8 mouse cellular contexts compared by ENCODE assay signal in genomic region chr8:85555181-85556145, GRCm38 (mm10). TPM values are rescaled to one million over a fixed set of nuclear protein-coding genes. Genes with fewer than 3 reads are reported as not detected.
DNase-seq lines count a peak whose midpoint lies in the region; ATAC-seq and TF ChIP-seq lines count a peak whose summit lies in the region.

TSS of gene Dnaja2 (minus strand) at chr8:85555344.

- no peak for TF ChIP-seq CTCF in kidney, adult 2 months (conservative IDR thresholded peaks at IDR 0.05; ENCODE audit: insufficient read depth, insufficient read length, low read depth, low read length)

- TF ChIP-seq POLR2A in kidney, adult 2 months (IDR thresholded peaks at IDR 0.05; ENCODE audit: low read depth, low read length), result peak; percentile 57

- H3K9ac ChIP-seq in embryonic facial prominence, embryonic 12.5 days, result peak within 1 kb of the TSS; percentile 93
- peak within 1 kb of the TSS; percentile 95 for H3K9ac ChIP-seq in limb, embryonic 12.5 days (replicated peaks)
- H3K9ac ChIP-seq in midbrain, embryonic 15.5 days, result peak within 1 kb of the TSS; percentile 90

- H3K4me2 ChIP-seq in embryonic facial prominence, embryonic 12.5 days (replicated peaks), result peak within 1 kb of the TSS; percentile 67
- H3K4me2 ChIP-seq in limb, embryonic 12.5 days, result peak within 1 kb of the TSS; percentile 78
- H3K4me2 ChIP-seq in midbrain, embryonic 15.5 days, result peak within 1 kb of the TSS; percentile 69

- peak within 1 kb of the TSS; percentile 93 for H3K4me3 ChIP-seq in embryonic facial prominence, embryonic 12.5 days
- H3K4me3 ChIP-seq in kidney, adult 2 months (ENCODE audit: insufficient read depth, low read depth, low read length), result peak within 1 kb of the TSS; percentile 98
- peak within 1 kb of the TSS; percentile 84 for H3K4me3 ChIP-seq in limb, embryonic 12.5 days (replicated peaks)
- peak within 1 kb of the TSS; percentile 98 for H3K4me3 ChIP-seq in midbrain, embryonic 15.5 days

- H3K36me3 ChIP-seq in embryonic facial prominence, embryonic 12.5 days, result peaks cover 23% of the 10 kb centered on the region
- peaks cover 7% of the 10 kb centered on the region; the same call in 1 of the 2 replicates for H3K36me3 ChIP-seq in kidney, adult 2 months (ENCODE audit: control insufficient read depth, insufficient read depth, low read length)
- peaks cover 27% of the 10 kb centered on the region for H3K36me3 ChIP-seq in limb, embryonic 12.5 days
- H3K36me3 ChIP-seq in midbrain, embryonic 15.5 days (replicated peaks), result peaks cover 11% of the 10 kb centered on the region

- ATAC-seq in embryonic facial prominence, embryonic 12.5 days (ENCODE audit: insufficient number of reproducible peaks, insufficient read depth, low FRiP score, low TSS enrichment), result peak; percentile 93
- peak; percentile 85 for ATAC-seq in limb, embryonic 12.5 days (ENCODE audit: insufficient number of reproducible peaks, insufficient read depth, low FRiP score, low TSS enrichment, low read depth)
- peak; percentile 95 for ATAC-seq in midbrain, embryonic 15.5 days (replicated peaks)

- H3K9me3 ChIP-seq in embryonic facial prominence, embryonic 12.5 days, result no peaks in the 10 kb centered on the region
- H3K9me3 ChIP-seq in limb, embryonic 12.5 days, result no peaks in the 10 kb centered on the region
- no peaks in the 10 kb centered on the region for H3K9me3 ChIP-seq in midbrain, embryonic 15.5 days

- 0 out of 2 replicates have a peak, but pooled peaks cover 8% of the 10 kb centered on the region for H3K4me1 ChIP-seq in embryonic facial prominence, embryonic 12.5 days
- peaks cover 18% of the 10 kb centered on the region; the same call in 1 of the 2 replicates for H3K4me1 ChIP-seq in kidney, adult 2 months (ENCODE audit: control insufficient read depth, insufficient read depth, low read length)
- peaks cover 3% of the 10 kb centered on the region for H3K4me1 ChIP-seq in limb, embryonic 12.5 days (replicated peaks)
- peaks cover 34% of the 10 kb centered on the region for H3K4me1 ChIP-seq in midbrain, embryonic 15.5 days

- peak; percentile 80 for DNase-seq in 3134 (ENCODE audit: extremely low read depth, insufficient read length, low spot score)
- peak; percentile 92 for DNase-seq in adrenal gland, postnatal 25 days
- peak; percentile 92 to 94 for DNase-seq in heart, adult 18-20 months
- peak; percentile 91 for DNase-seq in kidney, adult 2 months
- peak; percentile 82 to 91 for DNase-seq in spleen, postnatal 14 days (ENCODE audit: low spot score in 2 of 2)

- peak within 1 kb of the TSS; percentile 92 for H3K27ac ChIP-seq in embryonic facial prominence, embryonic 12.5 days
- peak within 1 kb of the TSS; percentile 99 for H3K27ac ChIP-seq in kidney, adult 2 months (ENCODE audit: insufficient read depth, low read depth, low read length)
- H3K27ac ChIP-seq in limb, embryonic 12.5 days, result peak within 1 kb of the TSS; percentile 88
- H3K27ac ChIP-seq in midbrain, embryonic 15.5 days, result peak within 1 kb of the TSS; percentile 91

- no peaks in the 10 kb centered on the region for H3K27me3 ChIP-seq in embryonic facial prominence, embryonic 12.5 days
- H3K27me3 ChIP-seq in kidney, adult 2 months (replicated peaks; ENCODE audit: control insufficient read depth, insufficient read depth, low read length), result no peaks in the 10 kb centered on the region
- H3K27me3 ChIP-seq in limb, embryonic 12.5 days, result no peaks in the 10 kb centered on the region
- H3K27me3 ChIP-seq in midbrain, embryonic 15.5 days (replicated peaks), result no peaks in the 10 kb centered on the region

- under 1% methylated on average over 77 of the region's 77 CpGs for WGBS in embryonic facial prominence, embryonic 12.5 days
- under 1% methylated on average over 72 of the region's 77 CpGs for WGBS in kidney, adult 2 months
- WGBS in limb, embryonic 12.5 days, result under 1% methylated on average over 77 of the region's 77 CpGs
- under 1% methylated on average over 77 of the region's 77 CpGs for WGBS in midbrain, embryonic 15.5 days

RNA-seq across cellular contexts. Expression of gene Dnaja2, which starts in this region (rescaled TPM):
- total RNA-seq in adrenal gland, postnatal 25 days (2021), result 140 and 166 TPM in 2 replicates
- 162 and 170 TPM in 2 replicates for polyA plus RNA-seq in embryonic facial prominence, embryonic 12.5 days (2016; fragmentation: Nextera tagmentation; extraction: Ambion mirVana)
- total RNA-seq in heart, adult 18-20 months (2021), result 100 to 1,000 TPM; 284 to 287 TPM
- 18.0 and 32.9 TPM in 2 replicates for polyA plus RNA-seq in kidney, adult 2 months (2012; rRNA removed)
- polyA plus RNA-seq in limb, embryonic 12.5 days (2016; fragmentation: Nextera tagmentation; extraction: Ambion mirVana), result 169 and 180 TPM in 2 replicates
- polyA plus RNA-seq in midbrain, embryonic 15.5 days (2015; fragmentation: Nextera tagmentation; extraction: Ambion mirVana), result 175 and 178 TPM in 2 replicates

Comparison
In these comparisons a context has a peak if more than half of its experiments do, and no peak if none do; other contexts are left out.
1. Peak in every context shown above with its lines: DNase-seq, ATAC-seq, H3K4me3 ChIP-seq and H3K27ac ChIP-seq.